Mouse (Mus musculus): ENCODE results near the gene Prx. TPM values are rescaled to one million over a fixed set of nuclear protein-coding genes. Genes with fewer than 3 reads are reported as not detected.
A peak's percentile ranks its signal among the peaks of the same experiment; 100 is the strongest.

Gene Prx
- polyA plus RNA-seq, 1 experiment from 2014 or later, result 1.0 TPM

- no peak for DNase-seq (ENCODE audit: low spot score)
- H3K9me3 ChIP-seq (ENCODE audit: control insufficient read depth, low read length), result no peaks in the 10 kb centered on the region
These were observed 19.4 kb upstream of the Prx start for GRCm38 (mm10) chr7:27479750-27480149.

GRCm38 (mm10) chr7:27480506-27480905 lies 18.6 kb upstream of the Prx start:
- H3K4me2 ChIP-seq (replicated peaks; ENCODE audit: low read depth, low read length), result no peak overlapping the region
- 71% methylated on average over 3 of the region's 3 CpGs for WGBS
- ATAC-seq (ENCODE audit: low FRiP score), result no peak
- no peaks in the 10 kb centered on the region for H3K27me3 ChIP-seq (ENCODE audit: control insufficient read depth, insufficient read depth, low read length)
- no peak overlapping the region for H3K9ac ChIP-seq (ENCODE audit: low read depth, low read length)
- H3K9me3 ChIP-seq (ENCODE audit: control insufficient read depth, low read length), result no peaks in the 10 kb centered on the region
- H3K4me1 ChIP-seq (replicated peaks; ENCODE audit: control insufficient read depth, insufficient read depth, low read length), result no peaks in the 10 kb centered on the region
- no peak for DNase-seq (ENCODE audit: low spot score)
- no peak overlapping the region for H3K4me3 ChIP-seq (ENCODE audit: low read depth, low read length)
- H3K27ac ChIP-seq (ENCODE audit: low read depth, low read length), result no peak overlapping the region
- H3K36me3 ChIP-seq (ENCODE audit: control insufficient read depth, insufficient read depth, low read length), result no peaks in the 10 kb centered on the region

More at GRCm38 (mm10) chr7:27479750-27480149, 19.4 kb upstream of the Prx start:
- Histone ChIP-seq H3K36me3 (ENCODE audit: control insufficient read depth, insufficient read depth, low read length) (no peaks in the 10 kb centered on the region), H3K4me2 (replicated peaks; ENCODE audit: low read depth, low read length) (no peak overlapping the region), H3K4me3 (ENCODE audit: low read depth, low read length) (no peak overlapping the region), H3K27ac (ENCODE audit: low read depth, low read length) (no peak overlapping the region), H3K9ac (ENCODE audit: low read depth, low read length) (no peak overlapping the region), H3K27me3 (ENCODE audit: control insufficient read depth, insufficient read depth, low read length) (no peaks in the 10 kb centered on the region), H3K4me1 (replicated peaks; ENCODE audit: control insufficient read depth, insufficient read depth, low read length) (no peaks in the 10 kb centered on the region)
- no peak for ATAC-seq (ENCODE audit: low FRiP score)
- WGBS, result 79% methylated on average over 1 of the region's 1 CpGs

- Histone ChIP-seq H3K27me3 (ENCODE audit: control insufficient read depth, insufficient read depth, low read length) (no peaks in the 10 kb centered on the region), H3K4me2 (replicated peaks; ENCODE audit: low read depth, low read length) (peak overlapping the region; percentile 41), H3K4me3 (ENCODE audit: low read depth, low read length) (peak overlapping the region; percentile 22), H3K9me3 (ENCODE audit: control insufficient read depth, low read length) (no peaks in the 10 kb centered on the region), H3K36me3 (ENCODE audit: control insufficient read depth, insufficient read depth, low read length) (no peaks in the 10 kb centered on the region), H3K9ac (ENCODE audit: low read depth, low read length) (peak overlapping the region; percentile 40; the same call in 1 of the 2 replicates), H3K27ac (ENCODE audit: low read depth, low read length) (no peak overlapping the region; the same call in 1 of the 2 replicates), H3K4me1 (replicated peaks; ENCODE audit: control insufficient read depth, insufficient read depth, low read length) (no peaks in the 10 kb centered on the region)
- ATAC-seq (ENCODE audit: low FRiP score), result no peak; the same call in 1 of the 2 replicates
- 14% methylated on average over 10 of the region's 11 CpGs for WGBS
- no peak for DNase-seq (ENCODE audit: low spot score)
These were observed 18.0 kb upstream of the Prx start for GRCm38 (mm10) chr7:27480927-27481626.

GRCm38 (mm10) chr7:27481627-27481969 lies 17.5 kb upstream of the Prx start:
- H3K9me3 ChIP-seq (ENCODE audit: control insufficient read depth, low read length), result no peaks in the 10 kb centered on the region
- H3K27ac ChIP-seq (ENCODE audit: low read depth, low read length), result no peak overlapping the region
- H3K36me3 ChIP-seq (ENCODE audit: control insufficient read depth, insufficient read depth, low read length), result no peaks in the 10 kb centered on the region
- peak overlapping the region; percentile 22 for H3K4me3 ChIP-seq (ENCODE audit: low read depth, low read length)
- H3K27me3 ChIP-seq (ENCODE audit: control insufficient read depth, insufficient read depth, low read length), result no peaks in the 10 kb centered on the region
- H3K9ac ChIP-seq (ENCODE audit: low read depth, low read length), result peak overlapping the region; percentile 40; the same call in 1 of the 2 replicates
- DNase-seq (ENCODE audit: low spot score) (peak; percentile 70), ATAC-seq (ENCODE audit: low FRiP score) (peak; percentile 76)
- no peaks in the 10 kb centered on the region for H3K4me1 ChIP-seq (replicated peaks; ENCODE audit: control insufficient read depth, insufficient read depth, low read length)
- peak overlapping the region; percentile 41 for H3K4me2 ChIP-seq (replicated peaks; ENCODE audit: low read depth, low read length)
- 0% methylated on average over 3 of the region's 12 CpGs for WGBS

GRCm38 (mm10) chr7:27483860-27484259 lies 15.3 kb upstream of the Prx start:
- H3K9me3 ChIP-seq (ENCODE audit: control insufficient read depth, low read length), result no peaks in the 10 kb centered on the region
- H3K36me3 ChIP-seq (ENCODE audit: control insufficient read depth, insufficient read depth, low read length), result no peaks in the 10 kb centered on the region
- H3K27ac ChIP-seq (ENCODE audit: low read depth, low read length), result no peak overlapping the region
- no peak for DNase-seq (ENCODE audit: low spot score)
- ATAC-seq (ENCODE audit: low FRiP score), result no peak
- H3K4me2 ChIP-seq (replicated peaks; ENCODE audit: low read depth, low read length), result no peak overlapping the region
- 74% methylated on average over 4 of the region's 4 CpGs for WGBS
- H3K9ac ChIP-seq (ENCODE audit: low read depth, low read length), result no peak overlapping the region
- H3K4me1 ChIP-seq (replicated peaks; ENCODE audit: control insufficient read depth, insufficient read depth, low read length), result no peaks in the 10 kb centered on the region
- no peaks in the 10 kb centered on the region for H3K27me3 ChIP-seq (ENCODE audit: control insufficient read depth, insufficient read depth, low read length)
- H3K4me3 ChIP-seq (ENCODE audit: low read depth, low read length), result no peak overlapping the region

- Histone ChIP-seq H3K4me3 (ENCODE audit: low read depth, low read length) (peak overlapping the region; percentile 76), H3K27me3 (ENCODE audit: control insufficient read depth, insufficient read depth, low read length) (no peaks in the 10 kb centered on the region), H3K4me2 (replicated peaks; ENCODE audit: low read depth, low read length) (peak overlapping the region; percentile 37), H3K9ac (ENCODE audit: low read depth, low read length) (no peak overlapping the region; the same call in 1 of the 2 replicates), H3K27ac (ENCODE audit: low read depth, low read length) (no peak overlapping the region), H3K9me3 (ENCODE audit: control insufficient read depth, low read length) (no peaks in the 10 kb centered on the region), H3K4me1 (replicated peaks; ENCODE audit: control insufficient read depth, insufficient read depth, low read length) (no peaks in the 10 kb centered on the region), H3K36me3 (ENCODE audit: control insufficient read depth, insufficient read depth, low read length) (no peaks in the 10 kb centered on the region)
- whole genome bisulfite sequencing, result 7% methylated on average over 13 of the region's 13 CpGs
- ATAC-seq (ENCODE audit: low FRiP score), result peak; percentile 17
- no peak for DNase-seq (ENCODE audit: low spot score)
These were observed 12.9 kb upstream of the Prx start for GRCm38 (mm10) chr7:27486102-27486769.

- Histone ChIP-seq H3K4me2 (replicated peaks; ENCODE audit: low read depth, low read length) (peak within 1 kb of the TSS; percentile 48), H3K27ac (ENCODE audit: low read depth, low read length) (peak within 1 kb of the TSS; percentile 83), H3K27me3 (ENCODE audit: control insufficient read depth, insufficient read depth, low read length) (no peaks in the 10 kb centered on the region), H3K9ac (ENCODE audit: low read depth, low read length) (peak within 1 kb of the TSS; percentile 70), H3K4me3 (ENCODE audit: low read depth, low read length) (peak within 1 kb of the TSS; percentile 76), H3K36me3 (ENCODE audit: control insufficient read depth, insufficient read depth, low read length) (no peaks in the 10 kb centered on the region), H3K4me1 (replicated peaks; ENCODE audit: control insufficient read depth, insufficient read depth, low read length) (no peaks in the 10 kb centered on the region), H3K9me3 (ENCODE audit: control insufficient read depth, low read length) (no peaks in the 10 kb centered on the region)
- ATAC-seq (ENCODE audit: low FRiP score) (peak; percentile 97), DNase-seq (ENCODE audit: low spot score) (peak; percentile 99)
- under 1% methylated on average over 68 of the region's 80 CpGs for WGBS
These were observed 12.1 kb upstream of the Prx start, which contains the start of gene Sertad1 for GRCm38 (mm10) chr7:27486770-27487697. Gene Sertad1 (plus strand): TSS chr7:27486910.

GRCm38 (mm10) chr7:27487740-27488268 lies 11.3 kb upstream of the Prx start:
- Histone ChIP-seq H3K27me3 (ENCODE audit: control insufficient read depth, insufficient read depth, low read length) (no peaks in the 10 kb centered on the region), H3K4me2 (replicated peaks; ENCODE audit: low read depth, low read length) (peak overlapping the region; percentile 48), H3K4me3 (ENCODE audit: low read depth, low read length) (peak overlapping the region; percentile 76), H3K4me1 (replicated peaks; ENCODE audit: control insufficient read depth, insufficient read depth, low read length) (no peaks in the 10 kb centered on the region), H3K9me3 (ENCODE audit: control insufficient read depth, low read length) (no peaks in the 10 kb centered on the region), H3K9ac (ENCODE audit: low read depth, low read length) (peak overlapping the region; percentile 70), H3K27ac (ENCODE audit: low read depth, low read length) (peak overlapping the region; percentile 83), H3K36me3 (ENCODE audit: control insufficient read depth, insufficient read depth, low read length) (no peaks in the 10 kb centered on the region)
- DNase-seq (ENCODE audit: low spot score) (no peak), ATAC-seq (ENCODE audit: low FRiP score) (no peak)
- 2% methylated on average over 13 of the region's 13 CpGs for WGBS
